Mouse (Mus musculus) forelimb bud, embryonic 11.5 days (tissue): ENCODE data around the gene Nxph4.

Experiments used
- DNase-seq: peaks from one replicate; pipeline ENCODE4 v3.0.0-alpha.2; 2012; ENCODE audit warnings: low read depth, low spot score

The Nxph4 gene

GRCm38 (mm10) chr10:127542720-127543119 lies 8.4 kb upstream of the Nxph4 start:
- no peak for DNase-seq

- DNase-seq = no peak
Observed at GRCm38 (mm10) chr10:127542084-127542483, 7.7 kb upstream of the Nxph4 start.

DNA sequence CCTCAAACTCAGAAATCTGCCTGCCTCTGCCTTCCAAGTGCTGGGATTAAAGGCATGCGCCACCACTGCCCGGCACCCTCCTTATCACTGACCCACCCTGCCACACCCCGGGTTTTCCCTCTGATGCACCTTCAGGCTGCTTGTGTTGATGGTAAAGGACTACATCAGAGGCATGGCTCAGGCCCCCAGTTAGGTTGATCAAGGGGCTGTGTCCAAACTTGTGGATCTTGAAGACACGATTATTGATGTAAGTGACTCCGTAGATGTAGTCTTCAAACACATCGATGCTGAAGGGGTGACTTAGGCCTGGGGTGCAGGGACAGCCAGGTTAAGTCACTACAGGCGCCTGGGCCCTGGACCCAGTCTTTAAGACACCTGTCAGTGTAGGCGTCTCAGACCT lies 7.2 kb upstream of the Nxph4 start:
- no peak for DNase-seq

GRCm38 (mm10) chr10:127537854-127538583 lies 3.7 kb upstream of the Nxph4 start:
- DNase-seq = peak; percentile 74

DNA sequence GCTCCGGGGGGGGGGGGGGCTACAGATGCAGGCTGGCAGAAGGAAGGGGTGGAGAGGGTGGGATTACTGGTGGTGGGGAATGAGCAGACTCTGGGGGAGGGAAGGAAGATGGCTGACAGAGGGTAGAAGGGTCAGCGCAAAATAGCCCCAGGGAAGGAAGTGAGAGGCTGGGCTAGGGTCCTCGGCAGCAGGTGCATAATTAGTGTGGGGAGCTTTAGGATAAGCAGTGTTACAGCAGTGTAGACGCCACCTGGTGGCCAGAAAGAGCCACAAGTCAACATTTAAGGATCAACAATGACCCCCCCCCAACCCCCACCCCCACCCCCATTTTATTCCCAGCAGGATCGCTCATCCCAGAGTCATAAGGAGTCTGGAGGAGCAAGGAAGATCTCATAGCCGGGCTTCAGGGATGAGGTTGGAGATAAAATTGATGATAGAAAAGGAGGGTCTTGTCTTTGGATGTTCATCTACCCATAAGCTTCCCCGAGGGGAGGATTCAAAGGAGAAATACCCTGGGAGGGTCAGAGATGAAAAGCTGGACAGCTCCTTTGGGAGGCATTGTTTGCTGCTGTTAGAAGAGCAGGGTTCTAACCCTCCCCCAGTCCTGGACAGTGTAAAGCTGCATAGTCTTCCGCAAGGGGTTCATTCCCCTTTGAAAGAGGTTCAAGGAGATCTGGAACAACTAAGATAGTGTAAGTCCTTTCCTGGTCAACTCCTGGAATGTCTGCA lies 2.4 kb upstream of the Nxph4 start:
- peak; percentile 65 for DNase-seq

DNA sequence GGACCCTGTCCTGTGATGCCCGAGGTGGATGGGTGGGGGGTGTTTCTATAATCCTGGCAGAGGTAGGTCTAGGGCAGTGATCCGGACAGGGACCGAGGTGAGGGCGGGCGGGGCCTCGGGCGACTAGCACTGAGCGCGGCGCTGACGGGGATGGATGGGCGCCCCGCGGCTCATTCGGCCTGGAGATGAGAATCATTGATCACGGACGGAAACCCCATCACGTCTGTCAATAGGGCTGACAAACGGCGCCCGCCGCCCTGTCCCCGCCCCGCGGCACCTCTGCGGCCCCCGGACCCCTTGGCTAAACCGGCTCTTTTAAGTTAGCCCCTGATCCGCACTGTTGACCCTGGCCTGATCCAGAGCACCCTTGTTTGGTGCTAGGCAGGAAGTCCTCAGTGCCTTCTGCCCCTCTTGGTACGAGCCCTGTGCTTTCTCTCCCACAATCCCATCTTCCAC lies 598 bp upstream of the Nxph4 start:
- no peak for DNase-seq

GRCm38 (mm10) chr10:127531548-127531947 lies 2.8 kb downstream of the Nxph4 start:
- DNase-seq = no peak

DNA sequence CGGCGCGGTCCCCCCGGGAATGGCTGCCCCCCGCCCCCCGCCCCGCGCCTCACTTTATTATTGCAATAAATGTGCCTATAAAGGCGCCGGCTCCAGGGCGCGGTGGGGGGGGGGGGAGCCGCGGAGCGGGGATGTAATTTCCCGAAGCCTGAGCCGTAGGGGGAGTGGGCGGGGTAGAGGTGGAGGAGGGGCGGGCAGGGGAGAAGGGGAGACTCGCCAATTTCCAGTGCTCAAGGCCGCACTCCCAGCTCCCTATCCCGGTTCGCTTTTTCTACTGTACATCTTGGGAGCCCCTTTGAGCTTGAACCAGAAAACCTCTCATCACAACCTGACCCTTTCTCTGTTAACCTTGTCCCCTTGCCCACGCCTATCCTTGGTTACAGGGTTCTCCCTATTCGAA lies 3.4 kb downstream of the Nxph4 start:
- no peak for DNase-seq

GRCm38 (mm10) chr10:127527481-127527880 lies 6.9 kb downstream of the Nxph4 start:
- DNase-seq = no peak

DNA sequence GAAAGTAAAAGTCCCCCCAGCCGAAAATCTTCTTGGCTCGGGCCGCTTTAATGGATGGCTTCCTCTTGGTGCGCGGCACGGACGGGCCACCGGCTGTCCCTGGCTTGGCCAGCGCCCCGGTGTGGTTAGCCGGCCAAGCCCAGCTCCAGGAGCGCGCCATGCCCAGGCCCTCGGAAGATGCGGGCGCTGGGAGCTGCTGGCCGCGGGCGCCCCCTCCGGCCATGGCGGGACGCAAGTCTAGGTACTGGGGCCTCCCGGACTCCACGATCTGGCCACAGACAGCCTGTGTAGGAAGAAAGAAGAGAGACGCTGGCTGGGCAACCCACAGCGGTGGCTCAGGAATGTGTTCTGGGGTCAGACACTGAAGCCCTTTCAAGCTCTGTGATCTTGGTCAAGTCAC lies 7.7 kb downstream of the Nxph4 start:
- DNase-seq = no peak

GRCm38 (mm10) chr10:127526048-127526447 lies 8.3 kb downstream of the Nxph4 start:
- no peak for DNase-seq

DNA sequence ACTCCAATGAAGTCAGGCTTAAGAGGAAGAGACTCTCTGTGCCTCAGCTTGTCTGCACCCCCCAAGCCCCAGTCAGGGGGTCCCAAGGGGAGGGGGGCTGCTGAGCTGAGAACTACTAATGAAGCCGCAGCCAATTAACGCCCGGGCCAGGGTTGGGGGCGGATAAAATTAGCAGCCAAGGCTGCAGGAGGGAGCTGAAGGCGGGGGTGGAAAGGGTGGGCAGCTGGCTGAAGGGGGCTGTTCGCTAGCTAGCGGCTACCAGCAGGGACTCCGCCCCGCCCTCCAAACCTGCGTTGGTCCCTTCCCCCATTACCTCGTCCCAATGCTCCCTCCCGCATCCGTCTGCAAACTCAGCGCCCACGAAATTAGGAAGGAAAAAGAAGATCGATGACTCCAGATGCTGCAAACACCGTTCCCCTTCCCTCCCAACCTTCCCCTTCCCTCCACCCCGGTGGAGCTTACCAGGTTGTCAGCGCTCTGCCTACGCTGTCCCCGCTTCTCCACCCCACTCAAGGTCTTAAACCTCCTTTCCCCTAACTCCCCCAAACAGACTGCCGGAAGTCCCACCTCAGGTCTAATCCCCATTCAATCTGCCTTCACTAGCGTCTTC lies 9.6 kb downstream of the Nxph4 start:
- DNase-seq = no peak

DNA sequence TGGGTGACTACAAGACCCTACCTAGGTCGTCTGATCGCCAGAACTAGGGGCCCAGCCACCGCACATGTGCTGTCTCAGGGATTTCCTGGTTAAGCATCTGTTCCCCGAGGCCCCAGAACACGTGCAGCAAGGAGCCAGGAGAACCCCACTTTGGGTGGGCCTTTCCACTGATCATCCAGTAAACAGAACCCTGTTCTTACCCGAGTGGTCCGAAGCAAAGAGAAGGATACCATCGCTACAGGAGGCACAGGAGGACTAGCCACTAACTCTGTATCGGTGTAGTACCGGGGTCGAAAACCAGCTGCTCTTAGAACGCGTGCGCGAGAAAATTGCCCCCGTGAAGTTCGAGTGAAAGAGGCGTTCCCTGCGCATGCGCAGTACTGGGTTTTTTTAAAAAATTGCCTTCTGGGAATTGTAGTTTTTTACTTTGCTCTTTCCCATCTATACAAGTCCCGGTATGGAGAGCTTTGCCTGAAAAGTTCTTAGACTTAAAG lies 12.2 kb downstream of the Nxph4 start, which contains the start of gene Shmt2:
TSS of gene Shmt2 (minus strand) at position 357 of the 494 bp plus-strand sequence.
- peak; percentile 97 for DNase-seq

GRCm38 (mm10) chr10:127521611-127522080 lies 12.7 kb downstream of the Nxph4 start:
- no peak for DNase-seq

- no peak for DNase-seq
Observed at GRCm38 (mm10) chr10:127520714-127521357, 13.5 kb downstream of the Nxph4 start.

DNA sequence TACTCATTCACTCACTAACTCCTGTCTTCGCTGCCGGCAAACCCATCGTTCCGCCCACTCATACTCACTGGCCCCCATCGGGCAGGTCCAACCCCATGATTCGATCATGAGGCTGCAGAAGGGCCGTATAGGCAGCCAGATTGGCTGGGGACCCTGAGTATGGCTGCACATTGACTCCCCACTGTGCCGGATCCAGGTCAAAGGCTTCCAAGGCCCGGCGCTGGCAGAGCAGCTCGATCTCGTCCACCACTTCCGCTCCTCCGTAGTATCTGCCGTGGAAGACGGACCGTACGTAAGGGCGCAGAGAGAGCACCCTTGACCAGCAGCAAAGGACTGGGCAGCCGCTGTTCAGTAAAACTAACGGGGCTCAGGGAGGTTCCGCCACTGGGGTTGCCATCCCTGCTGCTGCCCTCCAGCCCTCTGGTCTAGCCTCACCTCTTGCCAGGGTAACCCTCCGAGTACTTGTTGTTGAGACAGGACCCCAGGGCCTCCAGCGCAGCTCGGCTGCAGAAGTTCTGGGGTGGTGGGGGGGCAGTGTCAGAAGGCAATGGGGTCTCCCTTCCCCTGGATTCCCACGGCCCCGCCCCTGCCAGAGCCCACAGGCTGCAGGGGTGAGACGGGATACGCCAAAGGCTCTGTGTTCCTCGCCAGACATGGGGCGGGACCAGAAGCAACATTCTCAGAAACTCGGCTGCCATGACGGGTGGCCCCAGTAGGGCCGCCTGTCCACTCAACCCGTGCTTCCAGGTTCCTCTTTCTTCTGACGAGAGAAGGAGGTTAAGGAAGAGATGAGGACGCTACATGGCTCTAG lies 14.3 kb downstream of the Nxph4 start:
- DNase-seq = no peak

- DNase-seq = no peak
Observed at GRCm38 (mm10) chr10:127519041-127519701, 15.2 kb downstream of the Nxph4 start.

GRCm38 (mm10) chr10:127517941-127518340 lies 16.4 kb downstream of the Nxph4 start:
- no peak for DNase-seq

DNA sequence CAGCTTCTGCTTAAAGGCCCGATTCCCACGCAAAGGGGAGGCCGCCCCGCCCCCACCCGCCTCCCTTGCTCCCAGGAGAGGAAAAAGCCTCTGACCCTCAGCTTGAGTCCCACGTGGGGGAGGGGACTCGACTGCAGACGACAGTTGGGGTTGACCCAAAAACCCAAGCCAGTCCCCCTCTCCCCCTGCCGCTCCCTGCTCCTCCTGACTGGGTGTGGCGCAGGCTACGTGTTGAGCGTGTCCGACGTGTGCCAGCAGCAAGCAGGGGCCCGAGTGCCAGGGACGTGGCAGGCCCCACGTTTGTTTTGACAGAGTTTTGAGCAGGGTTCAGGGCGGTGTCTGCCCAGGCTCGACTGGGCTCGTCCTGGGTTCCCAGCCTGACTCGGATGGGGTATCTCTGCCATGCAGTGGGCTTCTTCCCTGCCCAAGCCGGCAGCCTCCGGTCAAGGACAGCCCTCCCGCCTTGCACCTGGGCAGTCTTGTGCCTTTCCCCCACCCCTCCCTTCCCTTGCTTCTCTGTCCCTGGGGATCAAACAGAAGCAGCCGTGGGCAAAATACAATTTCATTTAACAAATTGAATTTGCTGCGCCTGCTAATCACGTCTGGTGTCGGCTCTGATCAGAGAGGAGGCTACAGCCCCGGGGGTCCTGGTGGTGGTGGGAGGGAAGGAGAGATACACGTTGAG lies 17.6 kb downstream of the Nxph4 start:
- no peak for DNase-seq

GRCm38 (mm10) chr10:127515983-127516459 lies 18.3 kb downstream of the Nxph4 start:
- no peak for DNase-seq
